Mouse (Mus musculus) macrophage (primary cell): ENCODE results near the gene Thsd4. TPM values are rescaled to one million over a fixed set of nuclear protein-coding genes. Genes with fewer than 3 reads are reported as not detected.

Source experiments
- H3K27ac ChIP-seq: fragments of 350-480 bp; formaldehyde crosslinking; 2 replicates; pipeline ENCODE4 v1.9.0; 2021
- H3K36me3 ChIP-seq: fragments of 350-480 bp; formaldehyde crosslinking; 2 replicates; pipeline ENCODE4 v1.9.0; 2021; ENCODE audit errors: inconsistent target
- H3K4me3 ChIP-seq: fragments of 350-480 bp; formaldehyde crosslinking; 2 replicates; pipeline ENCODE4 v1.9.0; 2021; ENCODE audit errors: inconsistent target
- H3K79me2 ChIP-seq: fragments of 350-480 bp; formaldehyde crosslinking; 2 replicates; pipeline ENCODE4 v1.9.0; 2021; ENCODE audit errors: inconsistent target
- WGBS: methylation state at CpG from one replicate; pipeline ENCODE4 v1.1.7; 2026; ENCODE audit warnings: inconsistent platforms; ENCODE audit not compliant: missing documents; 5-methylcytosine and 5-hydroxymethylcytosine counted together
- polyA plus RNA-seq: library from polyadenylated mRNA; stranded (reverse); fragments of 250-400 nt; gene quantifications from 3 replicates; pipeline ENCODE4 v1.2.4, GENCODE M21; 2018; ENCODE audit warnings: inconsistent platforms

The Thsd4 gene
- polyA plus RNA-seq, 1 experiment from 2014 or later: not detected

DNA sequence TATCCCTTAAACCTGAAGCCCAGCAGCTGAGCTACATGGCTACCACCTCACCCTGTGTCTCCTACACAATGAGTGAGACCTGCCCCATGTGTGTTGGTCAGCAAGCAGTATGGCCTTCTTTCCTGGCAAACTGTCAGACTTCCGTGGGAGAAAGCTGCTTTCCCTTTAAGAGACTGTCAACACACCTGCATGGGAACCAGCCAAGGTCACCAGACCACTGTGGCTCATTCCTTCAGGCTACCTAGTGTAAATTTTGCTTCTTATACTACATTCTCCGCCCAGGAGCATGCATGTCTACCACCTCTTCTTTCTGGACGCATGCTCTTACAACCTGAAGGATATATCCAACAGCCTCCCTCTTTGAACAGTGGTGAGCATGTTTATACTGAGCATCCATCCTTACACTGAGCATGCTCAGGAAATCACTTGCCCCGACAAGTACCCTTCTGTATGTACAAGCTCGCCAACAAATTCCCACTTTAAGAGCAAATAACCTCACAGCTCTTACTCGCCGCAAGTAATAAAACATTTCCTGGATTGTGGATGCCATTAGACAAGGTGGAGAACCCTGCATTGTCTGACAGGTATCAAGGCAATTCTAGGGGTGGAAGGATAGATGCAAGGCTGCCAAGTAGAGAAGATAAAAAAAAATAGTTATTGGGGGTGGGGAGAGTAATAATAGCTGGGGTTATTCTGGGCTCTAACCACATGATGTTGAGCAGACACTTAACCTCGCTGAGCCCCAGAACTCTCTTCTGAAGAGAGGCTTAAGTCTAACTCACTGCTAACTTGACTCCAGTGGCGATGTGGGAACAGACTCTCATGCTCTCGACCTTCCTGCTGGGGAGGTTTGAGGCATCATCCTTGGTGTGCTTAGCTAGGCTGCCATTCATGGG, 7.8 kb upstream of the Thsd4 start:
- H3K4me3 ChIP-seq: no peak overlapping the region
- no peaks in the 10 kb centered on the region for H3K36me3 ChIP-seq
- 86% methylated on average over 9 of the region's 10 CpGs for WGBS
- no peaks in the 10 kb centered on the region for H3K79me2 ChIP-seq
- H3K27ac ChIP-seq: no peak overlapping the region

DNA sequence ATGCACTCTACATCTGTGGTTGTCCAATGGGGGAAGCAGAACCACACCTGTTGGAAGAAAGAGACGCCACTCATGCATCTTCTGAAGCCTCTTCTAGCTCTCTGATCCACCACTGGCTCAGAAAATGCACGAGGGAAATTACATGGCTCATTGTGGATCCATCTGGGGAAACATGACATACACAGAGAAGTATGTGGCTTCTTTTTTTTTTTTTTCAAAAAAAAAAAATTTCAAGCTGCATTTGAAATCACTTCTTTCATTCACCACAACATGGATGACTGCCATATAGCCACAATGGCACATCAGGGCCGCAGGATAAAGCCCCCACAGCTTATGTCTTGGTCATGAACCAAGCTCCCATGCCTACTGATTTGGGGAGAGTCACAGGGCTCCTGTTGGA, 6.4 kb upstream of the Thsd4 start:
- Histone ChIP-seq H3K79me2 (no peaks in the 10 kb centered on the region), H3K27ac (no peak overlapping the region), H3K4me3 (no peak overlapping the region), H3K36me3 (no peaks in the 10 kb centered on the region)
- 75% methylated on average over 3 of the region's 3 CpGs for WGBS

DNA sequence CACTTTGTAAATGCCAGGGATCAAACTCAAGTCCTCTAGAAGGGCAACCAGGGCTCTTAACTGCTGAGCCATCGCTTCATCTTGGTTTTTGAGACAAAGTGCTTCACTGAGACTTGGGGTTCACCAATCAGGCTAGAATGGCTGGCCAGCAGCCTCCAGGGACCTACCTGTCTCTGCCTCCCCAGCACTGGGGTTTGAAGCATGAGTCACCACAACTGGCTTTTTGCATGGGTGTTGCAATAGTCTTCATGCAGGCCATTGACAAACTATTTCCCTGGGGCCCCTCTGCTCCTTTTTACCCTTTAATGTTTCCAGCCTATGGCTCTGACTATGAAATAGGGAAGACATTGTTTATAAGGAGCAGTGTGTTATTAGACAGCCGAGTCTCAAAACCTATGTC, 6.0 kb upstream of the Thsd4 start:
- Histone ChIP-seq H3K4me3 (no peak overlapping the region), H3K79me2 (no peaks in the 10 kb centered on the region), H3K27ac (no peak overlapping the region), H3K36me3 (no peaks in the 10 kb centered on the region)
- 97% methylated on average over 2 of the region's 2 CpGs for WGBS

DNA sequence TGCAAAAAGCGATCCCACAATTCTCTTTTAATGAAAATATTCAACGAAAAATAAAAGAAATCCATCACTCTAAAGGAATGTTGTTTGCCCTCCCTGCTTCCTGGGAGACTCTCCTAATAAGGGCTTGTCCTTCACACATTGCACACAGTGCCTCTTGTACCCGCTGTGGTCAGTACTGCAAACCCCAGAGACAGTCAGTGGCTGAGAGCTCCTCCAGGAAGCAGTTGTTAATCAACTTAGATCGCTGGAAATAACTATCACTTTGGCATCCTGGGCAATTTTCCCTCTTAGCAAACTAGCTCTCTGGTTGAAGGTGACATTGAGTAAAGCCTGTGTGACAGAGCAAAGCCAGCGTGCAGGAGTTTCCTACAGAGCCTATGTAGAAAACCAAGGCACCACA, 5.2 kb upstream of the Thsd4 start:
- H3K27ac ChIP-seq: no peak overlapping the region
- H3K79me2 ChIP-seq: no peaks in the 10 kb centered on the region
- no peak overlapping the region for H3K4me3 ChIP-seq
- H3K36me3 ChIP-seq: no peaks in the 10 kb centered on the region
- 84% methylated on average over 5 of the region's 5 CpGs for WGBS

DNA sequence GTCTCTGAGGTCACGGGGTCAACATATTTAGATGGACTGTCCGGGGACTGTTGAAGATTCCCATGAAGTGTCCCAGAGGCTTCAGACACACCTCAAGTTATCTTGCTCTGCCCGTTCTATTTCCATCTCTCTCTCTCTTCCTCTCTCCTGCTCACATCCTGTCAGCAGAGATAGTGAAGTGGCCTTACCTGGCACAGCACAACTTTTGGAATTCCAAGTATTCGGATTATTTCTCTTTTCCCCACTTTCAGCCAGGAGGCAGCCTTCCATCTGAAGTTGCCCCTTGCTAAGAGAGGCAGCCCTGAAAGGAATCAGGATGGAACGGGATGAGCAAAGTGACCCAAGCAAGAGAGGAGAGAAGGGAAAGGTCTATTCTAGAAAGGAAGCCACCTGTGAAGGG, 4.3 kb upstream of the Thsd4 start:
- H3K27ac ChIP-seq: no peak overlapping the region
- H3K36me3 ChIP-seq: no peaks in the 10 kb centered on the region
- H3K4me3 ChIP-seq: no peak overlapping the region
- 91% methylated on average over 5 of the region's 5 CpGs for WGBS
- H3K79me2 ChIP-seq: no peaks in the 10 kb centered on the region

DNA sequence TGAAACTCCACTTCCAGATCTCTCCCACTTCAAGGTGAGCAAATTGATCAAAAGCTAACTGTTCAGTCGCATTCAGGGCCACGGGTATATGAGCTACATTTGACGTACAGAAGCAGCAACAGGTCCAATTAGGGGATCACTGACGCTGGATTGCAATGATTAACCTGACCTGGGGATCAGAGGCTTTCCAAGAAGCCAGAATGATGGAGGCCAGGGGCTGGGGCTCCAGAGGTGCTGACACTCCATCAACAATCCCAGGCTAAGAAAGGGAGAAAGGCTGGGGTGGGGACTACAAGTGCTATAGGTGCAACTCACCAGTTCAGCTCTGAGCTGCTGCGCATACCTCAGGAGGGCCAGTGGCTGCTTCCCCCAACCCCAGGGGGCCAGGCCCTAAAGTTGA, 703 bp downstream of the Thsd4 start:
- WGBS: 89% methylated on average over 5 of the region's 5 CpGs
- Histone ChIP-seq H3K4me3 (no peak overlapping the region), H3K27ac (no peak overlapping the region), H3K36me3 (no peaks in the 10 kb centered on the region), H3K79me2 (no peaks in the 10 kb centered on the region)

DNA sequence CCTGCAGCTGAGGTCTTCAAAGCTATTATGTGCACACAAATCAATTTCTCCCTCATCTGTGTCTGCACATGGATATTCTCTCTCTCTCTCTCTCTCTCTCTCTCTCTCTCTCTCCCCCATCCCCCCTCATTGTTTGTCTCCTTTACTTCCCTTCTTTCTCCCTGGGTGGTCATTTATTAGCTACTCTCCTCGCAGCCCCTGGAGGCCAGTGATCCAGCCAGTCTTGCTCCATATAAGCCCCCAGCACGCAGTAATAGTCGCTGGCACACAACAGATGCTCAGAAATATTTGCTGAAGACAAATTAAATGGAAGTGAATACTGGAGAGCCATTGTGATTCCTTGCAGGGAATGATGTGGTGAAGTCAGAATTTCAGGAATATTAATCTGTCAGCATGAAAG, 2.2 kb downstream of the Thsd4 start:
- 73% methylated on average over 3 of the region's 3 CpGs for WGBS
- Histone ChIP-seq H3K4me3 (no peak overlapping the region), H3K27ac (no peak overlapping the region), H3K36me3 (no peaks in the 10 kb centered on the region), H3K79me2 (no peaks in the 10 kb centered on the region)

DNA sequence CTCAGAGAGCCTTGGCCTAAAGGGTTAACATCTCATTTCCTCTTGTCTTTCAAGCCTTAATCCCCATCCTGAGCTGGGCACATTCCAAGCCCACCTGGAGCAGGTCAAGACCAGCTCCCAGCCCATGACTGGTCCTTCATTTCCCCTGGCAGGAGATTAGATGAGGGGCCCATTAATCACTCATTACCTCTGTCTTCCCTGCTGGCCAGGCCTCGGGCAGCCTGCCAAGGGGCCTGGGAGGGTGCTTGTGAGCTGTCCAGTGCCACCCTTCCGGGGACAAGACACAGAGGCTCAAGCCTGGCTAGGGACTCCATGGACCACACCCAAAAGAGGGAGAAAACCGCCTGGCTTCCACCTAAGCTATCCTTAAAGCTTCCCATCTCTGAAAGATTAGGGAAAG, 3.6 kb downstream of the Thsd4 start:
- Histone ChIP-seq H3K4me3 (no peak overlapping the region), H3K79me2 (no peaks in the 10 kb centered on the region)
- 69% methylated on average over 3 of the region's 3 CpGs for WGBS

DNA sequence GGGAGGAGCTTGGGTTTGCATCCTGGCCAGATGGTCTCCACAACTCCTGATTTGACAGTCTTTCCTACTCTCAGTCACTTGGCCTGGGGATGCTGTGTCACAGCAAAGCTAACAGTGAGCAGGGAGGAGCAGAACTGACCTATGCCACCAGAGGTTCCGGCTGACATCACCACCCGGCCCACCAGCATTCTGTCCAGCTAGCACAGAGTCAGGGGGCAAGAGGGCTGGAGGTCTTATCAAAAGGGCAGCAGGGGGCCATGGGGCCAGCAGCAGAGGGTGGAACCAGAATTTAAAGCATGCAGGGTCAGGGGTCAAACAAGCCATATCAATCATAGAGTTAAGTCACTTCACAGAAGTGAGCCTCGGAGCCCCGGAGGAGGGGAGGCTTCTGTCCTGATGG, 4.7 kb downstream of the Thsd4 start:
- H3K36me3 ChIP-seq: no peaks in the 10 kb centered on the region
- no peak overlapping the region for H3K27ac ChIP-seq
- H3K4me3 ChIP-seq: no peak overlapping the region
- H3K79me2 ChIP-seq: no peaks in the 10 kb centered on the region
- 91% methylated on average over 4 of the region's 4 CpGs for WGBS

More for the DNA sequence above, 3.6 kb downstream of the Thsd4 start:
- H3K36me3 ChIP-seq: no peaks in the 10 kb centered on the region
- H3K27ac ChIP-seq: no peak overlapping the region

DNA sequence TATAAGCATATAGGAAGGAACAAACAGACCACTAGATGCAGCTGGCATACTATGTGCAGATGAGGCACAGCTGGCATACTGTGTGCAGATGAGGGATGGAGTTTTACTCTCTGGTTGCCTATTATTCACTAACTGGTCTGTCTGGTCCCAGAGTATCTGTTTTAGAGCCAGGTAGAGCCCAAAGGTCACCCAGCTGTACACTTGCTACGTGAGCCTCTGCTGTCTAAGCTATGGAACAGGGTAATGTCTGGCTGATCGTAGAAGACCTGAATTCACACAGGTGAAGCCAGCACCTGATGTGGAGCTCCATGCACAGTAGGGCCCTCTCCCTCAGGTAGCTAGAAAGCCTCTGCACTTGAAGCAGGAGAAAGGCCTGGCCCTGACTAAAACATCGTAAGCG, 5.5 kb downstream of the Thsd4 start:
- WGBS: 95% methylated on average over 4 of the region's 4 CpGs
- Histone ChIP-seq H3K79me2 (no peaks in the 10 kb centered on the region), H3K27ac (no peak overlapping the region), H3K36me3 (no peaks in the 10 kb centered on the region), H3K4me3 (no peak overlapping the region)

DNA sequence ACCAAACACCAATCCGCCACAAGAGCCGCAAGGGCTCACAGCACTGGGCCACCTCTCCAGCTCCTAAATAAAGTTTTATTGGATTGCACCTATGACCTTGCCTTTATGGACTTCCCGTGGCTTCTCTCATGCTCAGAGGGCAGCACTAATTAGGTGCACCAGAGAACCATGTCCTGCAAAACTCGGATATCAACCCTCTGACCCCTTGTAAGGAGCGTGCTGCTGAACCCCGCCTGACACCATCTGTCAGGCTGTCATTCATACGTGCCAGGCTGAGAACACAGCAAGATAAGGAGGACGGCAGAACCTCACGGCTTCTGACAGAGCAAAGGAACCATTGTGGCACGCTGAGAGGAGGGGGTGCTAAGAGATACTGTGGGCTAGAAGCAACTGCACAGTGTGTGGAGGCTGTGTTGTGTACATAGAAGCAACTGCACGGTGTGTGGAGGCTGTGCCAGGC, 8.5 kb downstream of the Thsd4 start:
- H3K79me2 ChIP-seq: no peaks in the 10 kb centered on the region
- WGBS: 92% methylated on average over 11 of the region's 11 CpGs

DNA sequence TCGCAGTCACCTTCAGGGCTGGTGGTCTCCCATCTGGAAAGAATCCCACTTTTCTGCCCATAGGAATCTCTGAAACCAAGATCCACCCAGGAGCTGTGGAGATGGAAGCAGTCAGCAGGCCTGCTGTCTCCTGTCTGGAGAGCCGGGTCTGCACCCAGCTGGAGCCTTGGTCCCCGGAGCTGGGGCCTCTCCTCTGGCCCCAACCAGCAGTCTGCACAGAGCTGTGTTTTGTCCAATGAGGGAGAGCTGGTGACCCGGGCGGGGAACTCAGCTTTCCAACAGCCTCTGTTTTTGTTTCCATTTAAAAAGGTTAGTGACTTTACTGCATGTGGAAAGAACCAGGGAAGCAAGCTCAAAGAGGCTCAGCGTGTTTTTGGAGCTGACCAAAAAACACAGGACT, 11.0 kb downstream of the Thsd4 start:
- H3K4me3 ChIP-seq: no peak overlapping the region
- H3K79me2 ChIP-seq: no peaks in the 10 kb centered on the region
- 92% methylated on average over 6 of the region's 6 CpGs for WGBS
- no peak overlapping the region for H3K27ac ChIP-seq
- no peaks in the 10 kb centered on the region for H3K36me3 ChIP-seq

More for the DNA sequence above, 8.5 kb downstream of the Thsd4 start:
- Histone ChIP-seq H3K4me3 (no peak overlapping the region), H3K36me3 (no peaks in the 10 kb centered on the region), H3K27ac (no peak overlapping the region)

DNA sequence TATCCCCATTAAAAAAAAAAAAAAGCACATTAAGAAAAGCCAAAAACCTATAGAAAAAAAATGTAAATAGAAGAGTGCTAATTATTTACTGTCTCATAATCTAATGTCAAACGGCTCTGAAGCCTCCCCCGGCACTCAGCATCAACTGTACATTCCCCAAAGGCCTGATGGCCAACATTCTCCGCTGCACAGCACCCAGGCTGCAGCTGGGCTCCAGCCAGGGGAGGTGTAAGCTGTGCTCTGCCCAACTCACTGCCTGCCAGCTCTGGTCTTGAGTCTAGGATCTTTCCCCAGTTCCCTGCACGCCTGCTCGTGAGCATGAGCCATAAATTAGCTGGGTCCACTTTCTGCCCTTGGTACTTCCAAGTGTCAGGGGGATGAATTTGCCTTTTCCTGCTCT, 15.7 kb downstream of the Thsd4 start:
- no peak overlapping the region for H3K4me3 ChIP-seq
- no peaks in the 10 kb centered on the region for H3K36me3 ChIP-seq
- H3K79me2 ChIP-seq: no peaks in the 10 kb centered on the region
- H3K27ac ChIP-seq: no peak overlapping the region
- WGBS: 91% methylated on average over 5 of the region's 5 CpGs

DNA sequence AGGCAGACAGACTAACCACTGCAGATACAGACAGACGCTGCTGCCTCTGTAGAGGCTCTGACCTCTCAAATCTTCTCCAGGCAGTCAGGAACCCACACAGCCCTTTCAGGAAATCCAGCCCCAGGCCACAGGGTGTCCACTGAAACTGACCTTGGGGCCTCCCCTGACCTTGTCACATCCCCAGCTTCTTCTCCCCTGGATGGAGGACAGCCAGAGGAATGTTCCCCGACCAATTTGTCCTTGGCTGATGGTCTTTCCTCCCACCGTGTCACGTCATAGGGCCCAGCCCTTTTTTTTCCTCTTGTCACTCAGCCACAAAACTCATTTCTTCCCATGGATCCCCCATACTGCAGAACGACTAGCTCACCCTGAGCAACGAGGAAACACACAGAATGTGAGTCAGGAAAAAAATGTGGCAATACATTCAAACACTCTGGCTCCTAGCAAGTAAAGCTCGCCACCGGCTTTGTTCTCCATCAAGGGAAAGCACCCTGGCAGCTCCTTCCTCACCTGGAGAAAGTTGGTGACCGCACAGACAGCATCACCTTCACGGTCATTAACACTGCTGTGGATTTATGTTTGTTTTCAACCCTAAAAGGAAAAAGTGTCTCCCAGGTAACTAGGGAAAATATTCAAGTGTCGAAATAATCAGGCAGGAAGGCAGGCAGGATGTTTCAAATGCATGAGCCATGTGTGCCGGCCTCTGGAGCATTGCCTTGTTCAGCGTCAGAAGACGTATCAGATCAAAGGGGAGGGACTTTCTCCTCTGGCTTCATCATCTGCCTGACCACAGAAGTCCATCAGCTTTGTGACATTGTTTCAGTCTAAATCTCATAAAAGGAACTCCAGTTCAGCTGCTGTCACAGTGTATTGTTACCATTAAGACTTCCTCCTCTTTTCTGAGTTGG, 17.2 kb downstream of the Thsd4 start:
- Histone ChIP-seq H3K36me3 (no peaks in the 10 kb centered on the region), H3K27ac (no peak overlapping the region), H3K4me3 (no peak overlapping the region), H3K79me2 (no peaks in the 10 kb centered on the region)
- WGBS: 48% methylated on average over 14 of the region's 14 CpGs

DNA sequence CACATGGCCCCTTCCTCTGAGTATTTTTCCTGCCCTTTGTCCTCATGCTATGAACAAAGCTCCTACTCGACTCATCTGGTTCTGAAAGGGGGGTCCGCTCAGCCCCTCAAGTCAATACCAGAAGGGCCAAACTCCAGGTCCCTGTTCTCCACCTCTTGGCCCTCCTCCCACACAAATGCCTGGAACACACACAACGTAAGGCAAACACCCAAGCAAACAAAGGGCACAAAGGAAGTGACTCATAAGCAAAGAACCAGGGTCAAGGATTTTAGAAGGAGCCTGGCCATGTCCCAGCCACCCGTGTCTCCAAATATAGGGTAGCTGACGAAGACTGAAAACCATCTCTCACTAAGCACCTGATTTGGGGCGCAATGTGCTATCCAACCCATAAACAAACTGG, 19.6 kb downstream of the Thsd4 start:
- Histone ChIP-seq H3K4me3 (no peak overlapping the region), H3K36me3 (no peaks in the 10 kb centered on the region), H3K79me2 (no peaks in the 10 kb centered on the region), H3K27ac (no peak overlapping the region)
- WGBS: 82% methylated on average over 6 of the region's 6 CpGs
